Mouse (Mus musculus) bone marrow macrophage, adult 2 months (primary cell): ENCODE results near the gene Zbed6.

Source experiments
- CTCF ChIP-seq: IDR thresholded peaks from 2 replicates; pipeline ENCODE4 v1.5.1; 2012; ENCODE audit warnings: low read depth, mild to moderate bottlenecking, low read length, moderate library complexity
- POLR2A ChIP-seq: IDR thresholded peaks from 2 replicates; pipeline ENCODE4 v1.6.1; 2012; ENCODE audit warnings: mild to moderate bottlenecking, low read depth, low read length, borderline replicate concordance

DNA sequence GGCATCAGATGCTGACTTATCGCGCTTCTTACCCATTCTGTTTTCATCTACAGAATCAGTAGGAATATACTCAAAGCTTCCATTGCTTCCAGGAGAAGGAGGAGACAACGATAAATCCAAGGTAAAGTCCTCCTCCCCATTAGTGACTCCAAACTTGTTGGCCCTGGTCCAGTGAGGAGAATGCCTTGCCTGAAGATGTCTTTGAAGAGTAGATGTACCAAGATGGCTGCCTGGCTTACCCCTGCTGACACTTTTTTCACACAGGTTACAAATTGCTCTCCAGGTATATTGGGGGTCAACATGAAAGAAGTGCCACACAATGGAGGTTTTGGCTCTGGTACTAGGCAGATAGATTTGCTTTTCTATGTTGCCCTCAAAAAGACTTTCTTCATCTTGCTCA lies 1.8 kb downstream of the Zbed6 start:
- TF ChIP-seq POLR2A (no peak), CTCF (no peak)
